Mouse (Mus musculus) kidney, postnatal 0 days (tissue): Measurements from ENCODE around the gene Isy1. TPM values are rescaled to one million over a fixed set of nuclear protein-coding genes. Genes with fewer than 3 reads are reported as not detected.

Source experiments
- ATAC-seq: fragments of 200-750 bp; cut with Nextera tagmentation; replicated peaks from 2 replicates; pipeline ENCODE4 v1.8.0; 2017; ENCODE audit warnings: low read depth, moderate number of reproducible peaks, moderate TSS enrichment, moderate library complexity; ENCODE audit not compliant: low FRiP score
- DNase-seq: peaks from one replicate; pipeline ENCODE4 v3.0.0-alpha.2; 2016; ENCODE audit warnings: low spot score
- H3K27ac ChIP-seq: fragments of 300-500 bp; sonication (generic); 2 replicates; pipeline ENCODE4 v1.5.1; 2014; ENCODE audit warnings: mild to moderate bottlenecking
- H3K27me3 ChIP-seq: fragments of 300-500 bp; sonication (generic); 2 replicates; pipeline ENCODE4 v1.6.1; 2014; ENCODE audit warnings: low read length, mixed read lengths; ENCODE audit not compliant: insufficient read depth
- H3K36me3 ChIP-seq: fragments of 300-500 bp; sonication (generic); 2 replicates; pipeline ENCODE4 v1.6.1; 2014; ENCODE audit warnings: low read length, mixed read lengths; ENCODE audit not compliant: insufficient read depth
- H3K4me1 ChIP-seq: fragments of 300-500 bp; sonication (generic); replicated peaks from 2 replicates; pipeline ENCODE4 v1.6.1; 2014; ENCODE audit warnings: antibody characterized with exemption, low read length, mixed read lengths; ENCODE audit not compliant: insufficient read depth
- H3K4me2 ChIP-seq: fragments of 300-500 bp; sonication (generic); 2 replicates; pipeline ENCODE4 v1.6.1; 2014; ENCODE audit warnings: mild to moderate bottlenecking, low read length, moderate library complexity, mixed read lengths
- H3K4me3 ChIP-seq: fragments of 300-500 bp; sonication (generic); replicated peaks from 2 replicates; pipeline ENCODE4 v1.5.1; 2014; ENCODE audit warnings: low read depth, low read length
- H3K9ac ChIP-seq: fragments of 300-500 bp; sonication (generic); 2 replicates; pipeline ENCODE4 v1.6.1; 2014; ENCODE audit warnings: low read depth, low read length
- H3K9me3 ChIP-seq: fragments of 300-500 bp; sonication (generic); replicated peaks from 2 replicates; pipeline ENCODE4 v1.6.1; 2016; ENCODE audit warnings: low read length, inconsistent platforms, mixed read lengths
- CTCF ChIP-seq: IDR thresholded peaks from 2 replicates; pipeline ENCODE4 v1.5.1; 2016; ENCODE audit warnings: antibody characterized with exemption, low read depth, mild to moderate bottlenecking, moderate library complexity
- WGBS: fragments of 180-500 bp; shearing (Covaris S2); extraction: QIAGEN DNeasy Blood & Tissue Kit; methylation state at CpG from one replicate; pipeline ENCODE4 v1.1.7; 2014; 5-methylcytosine and 5-hydroxymethylcytosine counted together
- polyA plus RNA-seq: library from polyadenylated mRNA; unstranded; fragments of >200 nt; fragmentation: Nextera tagmentation; extraction: Ambion mirVana; gene quantifications from 2 replicates; pipeline ENCODE4 v1.2.1, GENCODE M21; 2015

The Isy1 gene
- polyA plus RNA-seq, 1 experiment from 2014 or later = 46.6 TPM

DNA sequence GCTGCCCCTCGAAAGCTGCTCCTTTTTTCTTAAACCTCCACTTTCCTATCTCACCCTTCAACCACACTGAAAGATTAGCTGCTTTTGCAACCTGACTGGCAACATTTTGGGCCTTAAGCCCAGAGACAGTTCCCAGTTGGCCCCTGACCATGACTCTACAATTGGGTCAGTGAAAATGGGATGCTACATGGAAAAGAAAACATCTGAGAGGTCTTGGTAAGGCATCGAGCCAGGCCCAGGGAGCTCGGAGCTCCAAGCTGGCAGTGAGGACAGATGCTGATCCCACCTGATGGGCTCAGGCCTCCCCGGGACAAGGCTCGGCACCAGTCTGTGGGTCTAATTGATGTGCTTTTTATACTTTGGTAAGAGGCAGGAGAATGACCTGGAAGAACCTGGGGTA lies 46.8 kb downstream of the Isy1 start:
- ATAC-seq (no peak), DNase-seq (no peak)
- 93% methylated on average over 5 of the region's 5 CpGs for WGBS
- H3K4me2 ChIP-seq = no peak overlapping the region
- H3K36me3 ChIP-seq = peaks cover 11% of the 10 kb centered on the region
- H3K27me3 ChIP-seq = no peaks in the 10 kb centered on the region
- H3K4me1 ChIP-seq = peaks cover 9% of the 10 kb centered on the region
- no peak overlapping the region for H3K27ac ChIP-seq
- H3K9me3 ChIP-seq = no peaks in the 10 kb centered on the region
- TF ChIP-seq CTCF = no peak
- H3K9ac ChIP-seq = no peak overlapping the region
- H3K4me3 ChIP-seq = no peak overlapping the region

DNA sequence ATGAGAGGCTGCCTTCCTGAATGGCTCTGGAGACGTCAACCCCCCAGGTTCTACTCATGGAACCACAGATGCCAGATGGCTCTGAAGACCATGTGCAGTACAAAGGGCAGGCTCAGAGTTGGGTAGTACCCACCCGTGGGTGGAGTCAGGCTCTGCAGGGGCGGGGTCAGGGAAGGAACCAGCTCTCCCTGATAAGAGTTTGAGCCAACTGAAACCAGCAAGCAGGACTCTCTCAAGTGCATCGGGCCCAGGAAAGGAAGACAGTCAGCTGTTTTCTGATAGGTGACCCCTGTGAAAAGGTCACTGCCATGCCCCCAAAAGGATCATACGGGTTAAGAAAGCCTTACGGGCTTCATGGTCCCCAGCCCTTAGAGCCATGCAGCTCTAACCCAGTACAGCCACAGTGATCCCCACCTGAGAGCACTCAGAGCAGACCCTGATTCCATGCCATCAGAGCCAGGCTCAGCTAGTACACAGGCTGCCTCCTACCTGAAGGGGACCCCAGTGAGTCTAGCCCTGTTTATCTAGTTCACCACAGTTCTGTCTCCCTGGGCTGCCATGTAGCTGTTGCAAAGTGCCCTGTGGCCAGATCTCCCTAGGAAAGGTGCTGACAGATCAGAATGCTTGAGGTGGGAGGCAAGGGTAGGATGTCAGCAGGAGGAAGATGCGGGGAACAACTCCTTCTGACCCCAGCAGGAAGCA lies 47.7 kb downstream of the Isy1 start:
- DNase-seq (peak; percentile 10), ATAC-seq (no peak; the same call in 1 of the 2 replicates)
- H3K27me3 ChIP-seq = no peaks in the 10 kb centered on the region
- H3K9me3 ChIP-seq = no peaks in the 10 kb centered on the region
- peaks cover 9% of the 10 kb centered on the region for H3K4me1 ChIP-seq
- WGBS = 65% methylated on average over 7 of the region's 7 CpGs
- no peak overlapping the region for H3K4me2 ChIP-seq
- H3K4me3 ChIP-seq = no peak overlapping the region
- peaks cover 11% of the 10 kb centered on the region for H3K36me3 ChIP-seq
- H3K9ac ChIP-seq = no peak overlapping the region
- TF ChIP-seq CTCF = no peak
- H3K27ac ChIP-seq = 0 out of 2 replicates have a peak overlapping the region, but pooled peaks have one; percentile 2

DNA sequence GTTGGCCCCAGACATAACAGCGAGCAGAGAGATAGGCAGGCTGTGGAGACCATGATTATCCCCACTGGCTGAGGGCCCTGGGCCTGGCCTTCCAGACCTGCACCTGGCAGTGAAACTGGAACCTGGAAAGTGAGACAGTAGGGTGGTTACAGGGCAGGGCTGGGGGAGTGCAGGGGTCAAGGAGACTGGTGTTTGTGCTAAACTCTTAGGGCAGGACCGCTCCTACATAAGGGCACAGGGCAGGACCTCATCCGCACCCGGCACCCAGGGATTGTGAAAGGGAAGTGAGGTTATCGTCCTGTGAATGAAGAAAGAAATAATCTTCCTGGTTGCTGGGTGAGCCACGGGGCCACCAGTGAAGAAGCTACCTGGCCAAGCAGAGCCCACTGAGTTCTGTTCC lies 48.8 kb downstream of the Isy1 start:
- Histone ChIP-seq H3K27me3 (no peaks in the 10 kb centered on the region), H3K4me2 (no peak overlapping the region), H3K9ac (no peak overlapping the region), H3K4me3 (no peak overlapping the region), H3K9me3 (no peaks in the 10 kb centered on the region), H3K27ac (peak overlapping the region; percentile 62), H3K36me3 (peaks cover 11% of the 10 kb centered on the region), H3K4me1 (peaks cover 9% of the 10 kb centered on the region)
- 64% methylated on average over 6 of the region's 6 CpGs for WGBS
- ATAC-seq (no peak), DNase-seq (no peak)
- TF ChIP-seq CTCF = no peak

DNA sequence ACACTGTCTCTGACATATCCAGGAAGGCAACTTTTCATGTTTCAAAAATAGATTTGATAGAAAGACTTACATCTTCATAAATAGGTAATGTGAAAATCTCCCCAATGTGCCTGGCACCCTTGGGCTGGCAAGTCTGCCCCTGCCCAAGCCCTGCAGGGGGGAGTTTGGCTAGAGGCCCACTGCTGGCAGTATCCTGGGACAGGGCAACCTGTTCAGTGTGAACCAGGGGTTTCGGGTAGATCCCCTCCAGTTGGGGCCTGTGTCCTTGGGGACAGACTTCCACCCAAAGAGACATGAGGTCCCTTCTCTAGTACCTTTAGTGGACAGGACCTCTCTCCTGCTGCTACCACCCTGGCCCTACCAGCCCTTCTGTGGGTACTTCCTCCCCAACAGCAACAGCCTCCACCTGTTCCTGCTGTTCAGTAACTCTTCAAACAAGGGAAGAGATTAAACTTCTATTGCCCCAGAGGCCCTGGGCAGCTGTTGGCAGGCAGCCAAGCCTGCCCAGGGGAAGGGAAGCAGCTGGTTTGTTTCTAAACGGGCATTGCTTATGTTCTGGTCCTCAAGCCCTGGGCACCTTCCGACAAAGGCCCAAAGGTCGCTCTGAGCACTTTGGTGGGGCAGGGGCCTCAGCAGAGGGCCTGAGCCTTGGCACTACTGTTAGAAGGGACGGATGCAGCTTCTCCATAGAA lies 49.6 kb downstream of the Isy1 start:
- no peak overlapping the region for H3K9ac ChIP-seq
- H3K4me1 ChIP-seq = peaks cover 9% of the 10 kb centered on the region
- H3K36me3 ChIP-seq = peaks cover 11% of the 10 kb centered on the region
- H3K9me3 ChIP-seq = no peaks in the 10 kb centered on the region
- H3K27ac ChIP-seq = peak overlapping the region; percentile 62
- no peak overlapping the region for H3K4me3 ChIP-seq
- WGBS = 35% methylated on average over 5 of the region's 5 CpGs
- TF ChIP-seq CTCF = no peak
- DNase-seq = peak; percentile 62
- no peaks in the 10 kb centered on the region for H3K27me3 ChIP-seq
- ATAC-seq = peak; percentile 14; the same call in 1 of the 2 replicates
- H3K4me2 ChIP-seq = no peak overlapping the region

DNA sequence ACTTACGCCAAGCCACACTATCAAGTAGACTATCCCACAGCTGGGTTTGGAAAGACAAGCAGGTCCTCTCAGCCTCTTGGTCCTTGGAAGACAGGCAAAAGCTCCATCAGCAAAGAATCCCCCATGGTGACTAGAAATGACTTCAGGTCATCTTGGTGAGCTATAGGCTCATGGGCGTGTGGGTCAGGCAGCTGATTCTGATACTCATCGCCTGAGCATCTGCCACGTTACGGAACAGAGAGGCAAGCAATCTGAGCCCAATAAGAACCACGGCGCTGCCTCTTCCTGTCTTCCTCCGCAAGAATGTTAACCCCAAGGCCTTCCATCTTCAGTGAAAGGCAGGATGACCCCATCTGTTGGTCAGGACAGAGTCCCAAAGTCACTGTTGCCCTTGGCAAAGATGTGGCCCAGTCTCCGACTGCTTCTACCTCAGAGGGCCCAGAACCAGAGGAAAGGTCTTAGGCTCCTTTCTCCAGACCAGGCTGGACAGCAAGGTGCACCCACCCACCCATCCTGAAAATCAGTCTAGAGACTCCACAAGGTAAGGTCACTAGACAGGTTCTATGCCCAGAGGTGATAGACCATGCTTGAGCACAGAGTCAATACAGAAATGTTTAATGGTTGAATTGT lies 50.2 kb downstream of the Isy1 start:
- ATAC-seq (no peak), DNase-seq (no peak)
- H3K4me3 ChIP-seq = no peak overlapping the region
- no peak overlapping the region for H3K9ac ChIP-seq
- no peaks in the 10 kb centered on the region for H3K9me3 ChIP-seq
- peaks cover 11% of the 10 kb centered on the region for H3K36me3 ChIP-seq
- H3K27me3 ChIP-seq = no peaks in the 10 kb centered on the region
- 82% methylated on average over 9 of the region's 9 CpGs for WGBS
- H3K4me2 ChIP-seq = no peak overlapping the region
- no peak for TF ChIP-seq CTCF
- peaks cover 9% of the 10 kb centered on the region for H3K4me1 ChIP-seq
- no peak overlapping the region for H3K27ac ChIP-seq

DNA sequence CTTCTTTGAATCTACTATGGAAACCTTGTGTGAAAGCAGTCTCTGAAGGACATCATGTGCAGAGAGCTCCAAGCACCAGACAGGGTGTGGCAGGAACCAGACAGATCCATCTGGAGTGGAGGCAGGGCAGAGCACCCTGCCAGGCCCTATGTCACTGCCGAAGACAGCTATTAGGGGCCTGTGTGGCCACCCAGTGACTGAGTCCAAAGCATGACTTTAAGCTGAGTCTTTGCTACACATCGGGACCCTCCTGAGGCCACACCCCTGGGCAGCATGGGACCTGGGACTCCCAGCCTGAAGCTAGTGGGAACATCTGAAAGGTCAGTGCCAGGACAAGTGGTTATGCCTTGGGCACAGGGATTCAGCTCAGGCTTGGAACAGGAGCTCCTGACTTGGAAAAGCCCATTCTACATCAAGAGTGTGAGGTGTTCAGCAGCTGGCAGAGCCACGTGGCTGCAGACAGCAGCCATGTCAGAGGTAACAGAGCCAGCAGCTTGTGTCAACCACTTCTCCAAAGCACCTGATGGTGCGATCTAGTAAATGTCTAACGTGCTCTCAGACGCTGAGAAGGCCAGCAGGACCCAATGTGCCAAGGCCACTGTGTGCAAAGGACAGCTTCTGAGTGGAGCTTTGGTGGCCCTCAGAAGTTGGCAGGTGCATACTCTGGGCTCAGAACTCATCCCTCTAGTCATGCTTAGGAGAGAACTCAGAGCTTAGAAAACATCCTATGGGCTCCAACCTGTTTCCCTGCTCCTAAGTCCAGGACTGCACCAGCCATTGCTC lies 51.3 kb downstream of the Isy1 start:
- peaks cover 9% of the 10 kb centered on the region for H3K4me1 ChIP-seq
- H3K4me2 ChIP-seq = no peak overlapping the region
- no peak for DNase-seq
- no peak overlapping the region for H3K9ac ChIP-seq
- H3K36me3 ChIP-seq = peaks cover 6% of the 10 kb centered on the region
- H3K27me3 ChIP-seq = no peaks in the 10 kb centered on the region
- no peak for ATAC-seq
- no peak overlapping the region for H3K4me3 ChIP-seq
- H3K9me3 ChIP-seq = no peaks in the 10 kb centered on the region
- TF ChIP-seq CTCF = no peak
- no peak overlapping the region for H3K27ac ChIP-seq
- WGBS = 85% methylated on average over 6 of the region's 6 CpGs
